Comparison of ENCODE assay signal across 8 mouse cellular contexts in the genomic region with DNA sequence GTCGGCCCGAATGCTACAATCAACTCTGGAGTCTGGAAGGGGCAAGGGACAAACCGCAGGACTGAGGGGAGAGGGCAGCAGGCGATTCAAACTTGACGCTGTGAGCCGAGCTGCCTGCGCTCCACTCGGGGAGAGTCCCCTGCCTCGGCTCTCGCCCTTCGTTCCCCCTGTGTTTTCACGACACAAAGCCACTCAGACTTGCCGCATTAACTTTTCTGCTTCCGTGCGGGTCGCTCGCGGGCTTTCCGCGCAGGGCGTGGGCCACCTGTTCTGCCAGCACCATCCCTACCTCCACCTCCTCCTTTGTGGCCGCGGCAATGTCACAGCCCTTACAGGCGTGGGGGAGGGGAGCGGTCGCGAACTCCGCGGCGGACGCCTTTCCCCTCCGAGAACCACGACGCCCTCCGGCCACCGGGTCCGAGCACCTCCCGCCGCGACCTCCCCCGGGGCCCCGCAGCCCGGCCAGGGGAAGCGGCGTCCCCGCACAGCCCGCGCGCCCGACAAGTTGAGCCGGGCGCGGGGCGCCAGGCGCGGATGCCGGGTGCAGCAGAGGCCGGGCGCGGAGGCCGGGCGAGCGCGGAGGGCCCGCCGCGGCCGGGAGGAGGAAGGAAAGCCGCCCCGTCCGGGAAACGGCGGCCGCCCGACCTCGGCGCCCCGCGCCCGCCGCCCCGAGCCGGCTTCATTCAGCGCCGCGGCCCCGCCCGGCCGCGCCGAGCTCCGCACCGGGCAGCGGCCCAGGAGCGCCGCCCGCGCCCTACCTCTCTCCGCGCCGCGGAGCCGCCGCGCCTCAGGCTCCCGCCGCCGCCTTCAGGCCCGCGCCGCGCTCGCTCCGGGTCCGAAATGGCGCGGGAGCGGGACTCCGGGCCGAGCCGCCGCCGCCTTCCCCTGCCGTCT. TPM values are rescaled to one million over a fixed set of nuclear protein-coding genes. Genes with fewer than 3 reads are reported as not detected.
DNase-seq lines count a peak whose midpoint lies in the region; ATAC-seq and TF ChIP-seq lines count a peak whose summit lies in the region.

No protein-coding gene starts in this region.

- peaks cover 7% of the 10 kb centered on the region for H3K36me3 ChIP-seq in embryonic facial prominence, embryonic 12.5 days
- H3K36me3 ChIP-seq in heart, adult 2 months (ENCODE audit: control insufficient read depth, insufficient read depth, low read length) = no peaks in the 10 kb centered on the region; the same call in 1 of the 2 replicates
- no peaks in the 10 kb centered on the region for H3K36me3 ChIP-seq in kidney, adult 2 months (ENCODE audit: control insufficient read depth, insufficient read depth, low read length)
- no peaks in the 10 kb centered on the region for H3K36me3 ChIP-seq in midbrain, embryonic 16.5 days (ENCODE audit: control insufficient read depth, insufficient read depth, low read length)

- under 1% methylated on average over 83 of the region's 124 CpGs for WGBS in embryonic facial prominence, embryonic 12.5 days
- under 1% methylated on average over 84 of the region's 124 CpGs for WGBS in heart, adult 2 months
- 4% methylated on average over 106 of the region's 124 CpGs for WGBS in kidney, adult 2 months
- WGBS in midbrain, embryonic 16.5 days = under 1% methylated on average over 75 of the region's 124 CpGs

- peak overlapping the region; percentile 97 for H3K9ac ChIP-seq in embryonic facial prominence, embryonic 12.5 days
- peak overlapping the region; percentile 95 for H3K9ac ChIP-seq in heart, adult 2 months (ENCODE audit: low read depth, low read length)
- peak overlapping the region; percentile 92 for H3K9ac ChIP-seq in midbrain, embryonic 16.5 days (ENCODE audit: low read depth, low read length)

- ATAC-seq in embryonic facial prominence, embryonic 12.5 days (ENCODE audit: insufficient number of reproducible peaks, insufficient read depth, low FRiP score, low TSS enrichment) = peak; percentile 54
- ATAC-seq in midbrain, embryonic 16.5 days = peak; percentile 52

- H3K27me3 ChIP-seq in embryonic facial prominence, embryonic 12.5 days = no peaks in the 10 kb centered on the region
- H3K27me3 ChIP-seq in heart, adult 2 months (ENCODE audit: control insufficient read depth, insufficient read depth, low read length) = no peaks in the 10 kb centered on the region
- H3K27me3 ChIP-seq in kidney, adult 2 months (replicated peaks; ENCODE audit: control insufficient read depth, insufficient read depth, low read length) = no peaks in the 10 kb centered on the region
- H3K27me3 ChIP-seq in midbrain, embryonic 16.5 days (ENCODE audit: control insufficient read depth, insufficient read depth, low read depth, low read length) = no peaks in the 10 kb centered on the region

- peaks cover 19% of the 10 kb centered on the region for H3K4me1 ChIP-seq in embryonic facial prominence, embryonic 12.5 days
- H3K4me1 ChIP-seq in heart, adult 2 months (ENCODE audit: control insufficient read depth, insufficient read depth, low read length) = peaks cover 2% of the 10 kb centered on the region; the same call in 1 of the 2 replicates
- peaks cover 5% of the 10 kb centered on the region; the same call in 1 of the 2 replicates for H3K4me1 ChIP-seq in kidney, adult 2 months (ENCODE audit: control insufficient read depth, insufficient read depth, low read length)
- peaks cover 19% of the 10 kb centered on the region for H3K4me1 ChIP-seq in midbrain, embryonic 16.5 days (ENCODE audit: control insufficient read depth, insufficient read depth, low read length)

- peak; percentile 83 for DNase-seq in B cell, adult 2 months
- peak; percentile 64 for DNase-seq in adrenal gland, postnatal 25 days
- DNase-seq in heart, adult 2 months = peak; percentile 77 to 79
- peak; percentile 62 for DNase-seq in kidney, adult 2 months
- peak; percentile 74 for DNase-seq in liver
- peak; percentile 33 to 57 for DNase-seq in spleen, postnatal 14 days (ENCODE audit: low spot score in 2 of 2)

- H3K27ac ChIP-seq in embryonic facial prominence, embryonic 12.5 days = peak overlapping the region; percentile 90
- peak overlapping the region; percentile 72 for H3K27ac ChIP-seq in heart, adult 2 months
- H3K27ac ChIP-seq in kidney, adult 2 months (ENCODE audit: insufficient read depth, low read depth, low read length) = peak overlapping the region; percentile 26; the same call in 1 of the 2 replicates
- H3K27ac ChIP-seq in midbrain, embryonic 16.5 days (ENCODE audit: low read length) = peak overlapping the region; percentile 89

- no peak for TF ChIP-seq CTCF in heart, adult 2 months (IDR thresholded peaks at IDR 0.05)
- TF ChIP-seq CTCF in kidney, adult 2 months (conservative IDR thresholded peaks at IDR 0.05; ENCODE audit: insufficient read depth, insufficient read length, low read depth, low read length) = no peak

- no peak for TF ChIP-seq POLR2A in heart, adult 2 months (IDR thresholded peaks at IDR 0.05; ENCODE audit: insufficient read depth, low read depth, low read length)
- TF ChIP-seq POLR2A in kidney, adult 2 months (IDR thresholded peaks at IDR 0.05; ENCODE audit: low read depth, low read length) = no peak

- no peaks in the 10 kb centered on the region for H3K79me2 ChIP-seq in heart, adult 2 months (replicated peaks; ENCODE audit: control insufficient read depth, insufficient read depth, low read length)

- peak overlapping the region; percentile 84 for H3K4me2 ChIP-seq in embryonic facial prominence, embryonic 12.5 days (replicated peaks)
- H3K4me2 ChIP-seq in midbrain, embryonic 16.5 days (ENCODE audit: low read length) = peak overlapping the region; percentile 78

- H3K9me3 ChIP-seq in embryonic facial prominence, embryonic 12.5 days = no peaks in the 10 kb centered on the region
- H3K9me3 ChIP-seq in midbrain, embryonic 16.5 days (replicated peaks; ENCODE audit: control insufficient read depth, low read length, poor library complexity, severe bottlenecking) = no peaks in the 10 kb centered on the region

- no peak for TF ChIP-seq EP300 in heart, adult 2 months (IDR thresholded peaks at IDR 0.05; ENCODE audit: insufficient read depth, low read depth, low read length)

- H3K4me3 ChIP-seq in embryonic facial prominence, embryonic 12.5 days = peak overlapping the region; percentile 95
- H3K4me3 ChIP-seq in heart, adult 2 months = peak overlapping the region; percentile 85
- H3K4me3 ChIP-seq in kidney, adult 2 months (ENCODE audit: insufficient read depth, low read depth, low read length) = peak overlapping the region; percentile 88
- H3K4me3 ChIP-seq in midbrain, embryonic 16.5 days (ENCODE audit: low read depth, low read length) = peak overlapping the region; percentile 75

- intact Hi-C loops in heart, adult 2 months (cut with DNase I) = loop anchor here (1.0 to 10.0 kb wide), 3 partner anchors 39 to 505 kb away; partner anchors contain the start of genes Casc1 and Etfrf1

RNA-seq across cellular contexts. Expression of gene Kras, which starts 0.5 kb away (rescaled TPM):
- total RNA-seq in adrenal gland, postnatal 25 days (2021) = 33.8 and 53.7 TPM in 2 replicates
- 81.4 and 86.3 TPM in 2 replicates for polyA plus RNA-seq in embryonic facial prominence, embryonic 12.5 days (2016; fragmentation: Nextera tagmentation; extraction: Ambion mirVana)
- total RNA-seq in heart, adult 2 months (2021) = 10 to 100 TPM; 32.3 to 32.7 TPM
- polyA plus RNA-seq in heart, adult 2 months (2012; rRNA removed) = 8.6 and 20.4 TPM in 2 replicates
- polyA plus RNA-seq in kidney, adult 2 months (2012; rRNA removed) = 13.1 and 14.3 TPM in 2 replicates
- 86.8 and 90.8 TPM in 2 replicates for polyA plus RNA-seq in midbrain, embryonic 16.5 days (2015; fragmentation: Nextera tagmentation; extraction: Ambion mirVana)

RNA-seq across cellular contexts. Expression of gene Etfrf1, which starts 38.6 kb away (rescaled TPM):
- total RNA-seq in adrenal gland, postnatal 25 days (2021) = 145 and 147 TPM in 2 replicates
- 37.5 and 38.1 TPM in 2 replicates for polyA plus RNA-seq in embryonic facial prominence, embryonic 12.5 days (2016; fragmentation: Nextera tagmentation; extraction: Ambion mirVana)
- 100 to 1,000 TPM in 1 of 2 experiments, 10 to 100 TPM in 1; 97.4 to 107 TPM for total RNA-seq in heart, adult 2 months (2021)
- 36.3 and 67.3 TPM in 2 replicates for polyA plus RNA-seq in heart, adult 2 months (2012; rRNA removed)
- polyA plus RNA-seq in kidney, adult 2 months (2012; rRNA removed) = 19.4 and 32.6 TPM in 2 replicates
- polyA plus RNA-seq in midbrain, embryonic 16.5 days (2015; fragmentation: Nextera tagmentation; extraction: Ambion mirVana) = 24.7 and 25.2 TPM in 2 replicates

RNA-seq across cellular contexts. Expression of gene Casc1, which starts 38.7 kb away (rescaled TPM):
- 0.33 and 0.64 TPM in 2 replicates for total RNA-seq in adrenal gland, postnatal 25 days (2021)
- polyA plus RNA-seq in embryonic facial prominence, embryonic 12.5 days (2016; fragmentation: Nextera tagmentation; extraction: Ambion mirVana) = 0.27 and 0.35 TPM in 2 replicates
- under 1 TPM; 0.86 to 0.98 TPM for total RNA-seq in heart, adult 2 months (2021)
- polyA plus RNA-seq in heart, adult 2 months (2012; rRNA removed) = 1.3 and 1.4 TPM in 2 replicates
- 0.50 and 0.57 TPM in 2 replicates for polyA plus RNA-seq in kidney, adult 2 months (2012; rRNA removed)
- polyA plus RNA-seq in midbrain, embryonic 16.5 days (2015; fragmentation: Nextera tagmentation; extraction: Ambion mirVana) = 0.92 and 1.0 TPM in 2 replicates

Comparison
In these comparisons a context has a peak if more than half of its experiments do, and no peak if none do; other contexts are left out.
1. Peak in every context shown above with its lines: DNase-seq, ATAC-seq, H3K4me3 ChIP-seq and H3K27ac ChIP-seq.
2. H3K27ac ChIP-seq: peak in every context shown above with its lines; median percentile 90 in embryonic facial prominence, embryonic 12.5 days; 89 in midbrain, embryonic 16.5 days; 72 in heart, adult 2 months; 26 in kidney, adult 2 months.